In genomic region chr4:138642272-138642671, GRCm38 (mm10) we compare ENCODE assay signal across 15 mouse cellular contexts. TPM values are rescaled to one million over a fixed set of nuclear protein-coding genes. Genes with fewer than 3 reads are reported as not detected.
"Had no signal": no experiment of that assay in that cellular context is flagged by ENCODE, and none has a peak within 500 bp of the region (broad histone marks: within the 10 kb centered on the region; RNA-seq: fewer than 3 reads in every experiment).

No protein-coding gene starts in this region.

- H3K27me3 ChIP-seq: kidney, embryonic 15.5 days; limb, embryonic 12.5 days; liver, embryonic 13.5 days; lung, embryonic 15.5 days; midbrain, embryonic 15.5 days; neural tube, embryonic 13.5 days; stomach, embryonic 15.5 days had no signal

- DNase-seq: kidney, postnatal 25 days; liver; liver, embryonic 13.5 days; liver, postnatal 0 days; lung, postnatal 14 days; right cerebral cortex, postnatal 14 days; thymus, adult 2 months; thymus, postnatal 36 days had no signal

- H3K36me3 ChIP-seq: kidney, embryonic 15.5 days; limb, embryonic 12.5 days; liver, embryonic 13.5 days; lung, embryonic 15.5 days; midbrain, embryonic 15.5 days; neural tube, embryonic 13.5 days; stomach, embryonic 15.5 days had no signal

- H3K9ac ChIP-seq: kidney, embryonic 15.5 days; limb, embryonic 12.5 days; liver, embryonic 13.5 days; liver, postnatal 0 days; lung, embryonic 15.5 days; midbrain, embryonic 15.5 days; neural tube, embryonic 13.5 days; stomach, embryonic 15.5 days had no signal

- ATAC-seq: liver, postnatal 0 days; midbrain, embryonic 15.5 days had no signal

- H3K4me2 ChIP-seq: kidney, embryonic 15.5 days; limb, embryonic 12.5 days; liver, embryonic 13.5 days; lung, embryonic 15.5 days; midbrain, embryonic 15.5 days; neural tube, embryonic 13.5 days; stomach, embryonic 15.5 days had no signal

- H3K4me1 ChIP-seq: limb, embryonic 12.5 days; liver, embryonic 13.5 days; lung, embryonic 15.5 days; midbrain, embryonic 15.5 days; neural tube, embryonic 13.5 days; stomach, embryonic 15.5 days had no signal

- H3K27ac ChIP-seq: kidney, embryonic 15.5 days; limb, embryonic 12.5 days; liver, embryonic 13.5 days; lung, embryonic 15.5 days; midbrain, embryonic 15.5 days; neural tube, embryonic 13.5 days; stomach, embryonic 15.5 days had no signal

- H3K4me3 ChIP-seq: kidney, embryonic 15.5 days; limb, embryonic 12.5 days; liver, embryonic 13.5 days; lung, embryonic 15.5 days; midbrain, embryonic 15.5 days; neural tube, embryonic 13.5 days; stomach, embryonic 15.5 days had no signal

- H3K9me3 ChIP-seq: kidney, embryonic 15.5 days; liver, embryonic 13.5 days; lung, embryonic 15.5 days; midbrain, embryonic 15.5 days; neural tube, embryonic 13.5 days; stomach, embryonic 15.5 days had no signal

RNA-seq across cellular contexts. Expression of gene Vwa5b1, which starts 6.6 kb away (rescaled TPM):
- polyA plus RNA-seq: liver, embryonic 13.5 days; liver, postnatal 0 days; spleen, adult 2 months had no signal
